Mouse (Mus musculus): ENCODE measurements around the gene Sardh. TPM values are rescaled to one million over a fixed set of nuclear protein-coding genes. Genes with fewer than 3 reads are reported as not detected.

The Sardh gene
- polyA plus RNA-seq, 1 experiment, result not detected

DNA sequence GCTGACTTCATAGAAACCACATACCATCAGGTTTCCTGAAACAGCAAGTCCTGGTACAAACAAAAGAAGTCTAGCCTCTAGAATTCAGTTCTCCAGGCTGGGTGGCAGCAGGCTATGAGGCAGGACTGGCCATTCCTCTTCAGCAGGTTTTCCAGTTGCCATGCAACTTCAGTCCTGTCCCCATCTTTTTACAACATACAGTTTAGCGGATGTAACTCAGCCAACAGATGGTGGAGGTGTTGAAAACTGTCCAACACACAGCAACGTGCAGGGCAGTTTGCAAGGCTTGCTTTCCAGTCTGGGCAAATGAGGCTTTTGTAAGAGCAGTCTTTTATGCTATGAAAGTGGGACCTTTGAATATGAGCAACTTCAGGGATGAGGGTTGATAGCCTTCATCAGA lies 103.2 kb downstream of the Sardh start:
- Histone ChIP-seq H3K27ac (ENCODE audit: insufficient read depth, low read depth, low read length) (no peak overlapping the region), H3K4me3 (ENCODE audit: insufficient read depth, low read depth, low read length) (no peak overlapping the region), H3K4me1 (ENCODE audit: control insufficient read depth, insufficient read depth, low read length) (peaks cover 39% of the 10 kb centered on the region)
- WGBS, result 63% methylated on average over 2 of the region's 2 CpGs
- TF ChIP-seq POLR2A (IDR thresholded peaks at IDR 0.05; ENCODE audit: insufficient read depth, low read depth, low read length), result no peak
- TF ChIP-seq CTCF (IDR thresholded peaks at IDR 0.05; ENCODE audit: insufficient read depth, low read depth, low read length), result no peak

DNA sequence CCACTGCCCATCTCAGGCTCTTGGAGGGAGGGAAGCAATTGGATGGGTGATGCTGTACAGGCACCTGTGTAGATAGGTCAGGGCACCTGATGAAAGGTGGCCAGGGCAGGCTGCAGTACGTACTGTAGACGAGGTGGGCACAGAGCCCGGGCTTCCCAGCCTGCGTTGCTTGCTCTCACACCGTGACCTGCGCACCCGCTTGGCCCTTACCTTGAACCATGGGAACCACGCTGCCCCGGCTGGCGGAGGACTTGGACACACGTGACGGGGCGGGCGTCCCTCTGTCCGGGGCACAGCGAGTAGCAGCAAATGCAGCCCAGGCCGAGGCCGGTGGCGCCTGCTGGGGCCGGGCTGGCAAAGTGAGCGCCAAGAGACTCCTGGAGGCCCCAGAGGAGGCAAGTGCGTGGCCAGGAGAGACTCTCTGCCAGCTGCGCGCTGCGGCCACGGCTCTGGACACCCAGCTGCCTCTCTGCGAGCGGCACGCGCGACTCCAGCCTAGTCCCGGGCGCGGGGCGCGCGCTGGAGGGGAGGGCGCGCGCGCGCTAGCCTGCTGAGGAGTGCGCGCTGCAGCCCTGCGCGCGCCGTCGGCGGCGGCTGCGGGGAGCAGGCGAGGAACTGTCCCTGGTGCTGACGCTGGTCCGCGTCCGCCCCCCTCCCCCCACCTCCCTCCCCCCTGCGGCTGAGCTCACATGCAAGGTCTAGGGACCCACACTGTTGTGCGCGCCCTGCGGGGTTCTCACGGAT lies 106.0 kb downstream of the Sardh start, which contains the start of gene Fam163b:
Fam163b (minus strand) TSS at position 542 of the 744 bp plus-strand sequence.
- under 1% methylated on average over 62 of the region's 62 CpGs for WGBS
- TF ChIP-seq POLR2A (IDR thresholded peaks at IDR 0.05; ENCODE audit: insufficient read depth, low read depth, low read length) (peak; percentile 87), CTCF (IDR thresholded peaks at IDR 0.05; ENCODE audit: insufficient read depth, low read depth, low read length) (no peak)
- peak within 1 kb of the TSS; percentile 91 for H3K27ac ChIP-seq (ENCODE audit: insufficient read depth, low read depth, low read length)

More for the DNA sequence above, 106.0 kb downstream of the Sardh start, which contains the start of gene Fam163b:
- peaks cover 30% of the 10 kb centered on the region for H3K4me1 ChIP-seq (ENCODE audit: control insufficient read depth, insufficient read depth, low read length)
- peak within 1 kb of the TSS; percentile 53 for H3K4me3 ChIP-seq (ENCODE audit: insufficient read depth, low read depth, low read length)

Other genes starting within 250 kb of the Sardh start
- not detected in 2 replicates for gene Cacfd1, start 238.4 kb downstream of the Sardh start, polyA plus RNA-seq (2012; ENCODE audit: insufficient read depth, insufficient read length, low replicate concordance, missing spikeins)
- gene Slc2a6, start 220.3 kb downstream of the Sardh start, polyA plus RNA-seq (2012; ENCODE audit: insufficient read depth, insufficient read length, low replicate concordance, missing spikeins), result not detected in 2 replicates
- gene Mymk, start 176.2 kb downstream of the Sardh start, polyA plus RNA-seq (2012; ENCODE audit: insufficient read depth, insufficient read length, low replicate concordance, missing spikeins), result not detected in 2 replicates
- gene Adamtsl2, start 169.0 kb downstream of the Sardh start, polyA plus RNA-seq (2012; ENCODE audit: insufficient read depth, insufficient read length, low replicate concordance, missing spikeins), result not detected in 2 replicates
- gene Fam163b, start 105.8 kb downstream of the Sardh start, polyA plus RNA-seq (2012; ENCODE audit: insufficient read depth, insufficient read length, low replicate concordance, missing spikeins), result 155 TPM in 1 of 2 replicates, not detected in the other
- gene Dbh, start 83.1 kb downstream of the Sardh start, polyA plus RNA-seq (2012; ENCODE audit: insufficient read depth, insufficient read length, low replicate concordance, missing spikeins), result not detected in 2 replicates
- gene Vav2, start 178.7 kb upstream of the Sardh start, polyA plus RNA-seq (2012; ENCODE audit: insufficient read depth, insufficient read length, low replicate concordance, missing spikeins), result not detected in 2 replicates
- gene Brd3os, start 194.0 kb upstream of the Sardh start, polyA plus RNA-seq (2012; ENCODE audit: insufficient read depth, insufficient read length, low replicate concordance, missing spikeins), result not detected in 2 replicates